Mouse (Mus musculus): ENCODE measurements around the gene Cd163. TPM values are rescaled to one million over a fixed set of nuclear protein-coding genes. Genes with fewer than 3 reads are reported as not detected.

Gene Cd163
- 0.23 and 0.34 TPM in 2 replicates for polyA plus RNA-seq (2012; rRNA removed)

DNA sequence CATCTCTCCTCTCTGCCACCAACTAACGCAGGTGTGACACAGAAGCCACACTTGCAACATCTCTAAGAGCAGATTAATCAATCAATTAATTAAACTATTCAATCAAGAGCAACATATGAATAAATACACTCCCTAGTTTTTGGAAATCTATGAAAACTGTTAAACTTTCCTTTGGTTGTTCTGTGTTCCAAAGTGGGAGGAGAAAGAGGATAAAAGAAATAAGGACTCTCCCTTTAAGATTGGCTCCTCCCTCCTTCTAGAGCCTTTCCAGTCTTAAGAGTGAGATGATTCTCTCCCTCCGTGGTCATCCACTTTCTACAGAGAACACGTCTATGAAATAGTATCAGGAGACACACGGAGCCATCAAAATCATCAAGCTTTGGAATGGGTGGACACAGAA is at the start of gene Cd163:
Gene Cd163 (plus strand): TSS at position 301 of the 400 bp plus-strand sequence.

Other genes starting within 250 kb of the Cd163 start
- not detected in 2 replicates for gene Vmn2r27, start 72.8 kb upstream of the Cd163 start, polyA plus RNA-seq (2012; rRNA removed)
- 66.4 and 66.9 TPM in 2 replicates for gene Pex5, start 110.4 kb downstream of the Cd163 start, polyA plus RNA-seq (2012; rRNA removed)
- gene Clstn3, start 160.1 kb downstream of the Cd163 start, polyA plus RNA-seq (2012; rRNA removed) = 28.5 and 42.6 TPM in 2 replicates
- 3.6 and 4.3 TPM in 2 replicates for gene C1rl, start 188.5 kb downstream of the Cd163 start, polyA plus RNA-seq (2012; rRNA removed)
- 30.8 and 35.5 TPM in 2 replicates for gene C1ra, start 207.7 kb downstream of the Cd163 start, polyA plus RNA-seq (2012; rRNA removed)
- gene C1s1, start 237.7 kb downstream of the Cd163 start, polyA plus RNA-seq (2012; rRNA removed) = 61.1 and 87.7 TPM in 2 replicates